Mouse (Mus musculus) hindbrain, embryonic 12.5 days (tissue): ENCODE measurements around the gene BC017158. TPM values are rescaled to one million over a fixed set of nuclear protein-coding genes. Genes with fewer than 3 reads are reported as not detected.

Experiments used
- ATAC-seq: fragments of 200-750 bp; cut with Nextera tagmentation; 2 replicates; pipeline ENCODE4 v1.8.0; 2017; ENCODE audit warnings: moderate TSS enrichment; ENCODE audit not compliant: low FRiP score
- H3K27ac ChIP-seq: fragments of 300-500 bp; sonication (generic); 2 replicates; pipeline ENCODE4 v1.5.1; 2016; ENCODE audit warnings: mild to moderate bottlenecking
- H3K27me3 ChIP-seq: fragments of 300-500 bp; sonication (generic); 2 replicates; pipeline ENCODE4 v1.6.1; 2016; ENCODE audit warnings: mild to moderate bottlenecking
- H3K36me3 ChIP-seq: fragments of 300-500 bp; sonication (generic); 2 replicates; pipeline ENCODE4 v1.6.1; 2016; ENCODE audit warnings: mild to moderate bottlenecking
- H3K4me1 ChIP-seq: fragments of 300-500 bp; sonication (generic); 2 replicates; pipeline ENCODE4 v1.6.1; 2016
- H3K4me2 ChIP-seq: fragments of 300-500 bp; sonication (generic); replicated peaks from 2 replicates; pipeline ENCODE4 v1.6.1; 2016; ENCODE audit warnings: mild to moderate bottlenecking
- H3K4me3 ChIP-seq: fragments of 300-500 bp; sonication (generic); 2 replicates; pipeline ENCODE4 v1.5.1; 2016; ENCODE audit warnings: mild to moderate bottlenecking
- H3K9ac ChIP-seq: fragments of 300-500 bp; sonication (generic); 2 replicates; pipeline ENCODE4 v1.6.1; 2016; ENCODE audit warnings: mild to moderate bottlenecking, moderate library complexity
- H3K9me3 ChIP-seq: fragments of 300-500 bp; sonication (generic); replicated peaks from 2 replicates; pipeline ENCODE4 v1.6.1; 2016; ENCODE audit warnings: mild to moderate bottlenecking
- WGBS: fragments of 180-500 bp; shearing (Covaris S2); methylation state at CpG from one replicate; pipeline ENCODE4 v1.1.7; 2016; 5-methylcytosine and 5-hydroxymethylcytosine counted together
- polyA plus RNA-seq: library from polyadenylated mRNA; unstranded; fragments of >200 nt; fragmentation: Nextera tagmentation; extraction: Ambion mirVana; gene quantifications from 2 replicates; pipeline ENCODE4 v1.2.1, GENCODE M21; 2016

The BC017158 gene
- polyA plus RNA-seq, 1 experiment from 2014 or later = 21.7 TPM

DNA sequence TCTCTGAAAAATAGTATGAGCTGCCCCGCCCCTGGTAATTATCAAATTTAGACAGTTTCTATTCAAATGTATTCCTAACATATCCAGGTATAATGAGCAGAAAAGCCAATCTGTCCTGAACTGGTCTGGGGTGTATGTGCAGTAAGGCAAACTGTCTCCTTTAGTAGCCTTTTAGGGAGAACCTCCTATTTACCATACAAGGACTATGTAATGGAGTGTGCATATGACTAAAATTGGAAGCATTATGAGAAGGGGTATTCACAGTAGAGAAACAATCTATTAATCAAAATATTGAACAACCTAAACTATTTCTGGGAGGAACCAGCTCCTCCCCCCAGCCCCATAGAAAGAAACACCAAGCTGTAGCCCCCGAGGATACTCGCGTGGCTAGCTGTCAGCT, 18.2 kb downstream of the BC017158 start:
- H3K4me3 ChIP-seq = no peak overlapping the region
- peaks cover 5% of the 10 kb centered on the region; the same call in 1 of the 2 replicates for H3K27me3 ChIP-seq
- no peak overlapping the region for H3K4me2 ChIP-seq
- H3K9ac ChIP-seq = no peak overlapping the region
- H3K9me3 ChIP-seq = no peaks in the 10 kb centered on the region
- no peak overlapping the region for H3K27ac ChIP-seq
- peaks cover 13% of the 10 kb centered on the region for H3K4me1 ChIP-seq
- peaks cover 29% of the 10 kb centered on the region for H3K36me3 ChIP-seq
- 90% methylated on average over 4 of the region's 4 CpGs for WGBS
- no peak for ATAC-seq

DNA sequence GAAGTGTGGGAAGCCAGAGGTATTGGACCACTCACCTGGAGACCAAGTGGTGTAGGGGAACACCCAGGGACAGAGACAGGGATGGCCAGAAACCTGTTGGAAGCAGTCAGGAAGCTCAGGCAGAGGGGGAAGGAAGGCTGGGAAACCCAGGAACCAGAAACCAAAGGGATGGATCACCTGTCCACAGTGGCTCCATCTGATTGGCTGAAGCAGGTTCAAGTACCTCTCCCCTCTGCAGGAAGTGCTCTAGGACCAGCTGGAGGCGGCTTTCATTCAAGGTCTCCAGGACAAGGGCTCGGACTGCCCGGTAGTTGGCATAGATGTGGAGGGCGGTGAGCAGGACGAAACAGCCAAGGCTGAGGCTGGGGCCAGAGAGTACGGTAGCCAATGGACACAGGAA, 21.9 kb downstream of the BC017158 start:
- Histone ChIP-seq H3K9me3 (no peaks in the 10 kb centered on the region), H3K27ac (no peak overlapping the region), H3K4me3 (no peak overlapping the region), H3K4me1 (peaks cover 2% of the 10 kb centered on the region; the same call in 1 of the 2 replicates), H3K4me2 (no peak overlapping the region), H3K27me3 (peaks cover 5% of the 10 kb centered on the region; the same call in 1 of the 2 replicates), H3K36me3 (peaks cover 60% of the 10 kb centered on the region), H3K9ac (no peak overlapping the region)
- ATAC-seq = no peak
- WGBS = 86% methylated on average over 6 of the region's 6 CpGs

DNA sequence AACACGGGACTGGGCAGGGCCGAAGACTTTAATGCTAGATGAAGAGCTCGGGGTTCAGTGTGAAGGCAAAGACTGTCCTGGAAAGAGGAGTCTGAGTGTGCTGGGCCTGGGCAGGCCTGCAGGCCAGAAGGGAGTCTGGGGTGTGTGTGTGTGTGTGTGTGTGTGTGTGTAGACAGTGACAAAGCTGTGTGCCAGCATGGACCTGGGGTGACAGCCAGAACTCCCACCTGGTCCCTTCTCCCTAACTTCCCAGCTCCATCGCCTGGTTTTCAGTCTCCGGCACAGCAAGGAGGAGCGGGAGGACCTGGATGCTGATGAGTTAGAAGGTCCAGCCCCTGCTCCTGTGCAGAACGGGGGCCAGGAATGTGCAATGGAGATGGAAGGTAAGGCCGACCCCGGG, 26.5 kb downstream of the BC017158 start:
- Histone ChIP-seq H3K4me3 (no peak overlapping the region), H3K4me1 (no peaks in the 10 kb centered on the region), H3K27ac (no peak overlapping the region), H3K9me3 (no peaks in the 10 kb centered on the region), H3K4me2 (no peak overlapping the region), H3K27me3 (no peaks in the 10 kb centered on the region), H3K36me3 (peaks cover 55% of the 10 kb centered on the region), H3K9ac (no peak overlapping the region)
- WGBS = 97% methylated on average over 9 of the region's 9 CpGs
- ATAC-seq = no peak

DNA sequence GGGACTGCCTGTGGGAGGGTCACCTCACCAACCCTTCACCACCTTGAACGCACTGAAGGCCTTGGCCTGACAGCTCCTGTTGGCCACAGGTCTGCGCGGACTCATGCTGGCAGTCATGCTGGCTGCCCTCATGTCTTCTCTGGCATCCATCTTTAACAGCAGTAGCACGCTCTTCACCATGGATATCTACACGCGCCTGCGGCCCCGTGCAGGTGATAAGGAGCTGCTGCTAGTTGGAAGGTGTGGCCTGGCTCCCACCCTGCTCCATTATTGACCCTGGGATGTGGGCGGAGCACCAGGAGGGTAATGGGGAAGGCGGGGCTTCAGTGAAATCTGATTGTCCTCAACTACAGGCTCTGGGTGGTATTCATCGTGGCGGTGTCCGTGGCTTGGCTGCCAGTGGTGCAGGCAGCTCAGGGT, 27.5 kb downstream of the BC017158 start:
- ATAC-seq = no peak
- no peaks in the 10 kb centered on the region for H3K4me1 ChIP-seq

DNA sequence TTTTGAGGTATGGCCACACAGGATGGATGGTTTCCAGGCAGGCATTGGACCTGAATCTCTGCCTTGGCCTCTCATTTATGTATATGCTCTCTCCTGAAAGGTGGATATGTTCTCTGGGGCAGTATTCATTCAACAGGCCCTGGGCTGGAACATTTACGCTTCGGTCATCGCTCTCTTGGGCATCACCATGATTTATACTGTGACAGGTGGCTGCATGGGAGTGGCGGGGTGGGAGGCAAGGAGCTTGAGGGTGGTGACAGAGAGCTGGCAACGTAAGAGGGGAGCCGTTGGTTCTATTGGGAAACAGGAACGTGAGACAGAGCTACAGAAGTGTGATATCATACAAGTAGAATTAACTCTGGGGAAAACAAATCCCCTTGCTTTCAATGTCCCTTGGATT, 30.2 kb downstream of the BC017158 start:
- ATAC-seq = no peak
- no peaks in the 10 kb centered on the region for H3K27me3 ChIP-seq
- H3K4me3 ChIP-seq = no peak overlapping the region
- no peak overlapping the region for H3K4me2 ChIP-seq
- H3K4me1 ChIP-seq = no peaks in the 10 kb centered on the region
- H3K27ac ChIP-seq = no peak overlapping the region
- H3K9ac ChIP-seq = no peak overlapping the region
- no peaks in the 10 kb centered on the region for H3K9me3 ChIP-seq
- peaks cover 23% of the 10 kb centered on the region for H3K36me3 ChIP-seq
- WGBS = 80% methylated on average over 7 of the region's 7 CpGs

More for the DNA sequence above, 27.5 kb downstream of the BC017158 start:
- 60% methylated on average over 13 of the region's 13 CpGs for WGBS
- Histone ChIP-seq H3K27me3 (no peaks in the 10 kb centered on the region), H3K4me3 (no peak overlapping the region), H3K9me3 (no peaks in the 10 kb centered on the region), H3K9ac (no peak overlapping the region), H3K36me3 (peaks cover 44% of the 10 kb centered on the region), H3K27ac (no peak overlapping the region), H3K4me2 (no peak overlapping the region)

DNA sequence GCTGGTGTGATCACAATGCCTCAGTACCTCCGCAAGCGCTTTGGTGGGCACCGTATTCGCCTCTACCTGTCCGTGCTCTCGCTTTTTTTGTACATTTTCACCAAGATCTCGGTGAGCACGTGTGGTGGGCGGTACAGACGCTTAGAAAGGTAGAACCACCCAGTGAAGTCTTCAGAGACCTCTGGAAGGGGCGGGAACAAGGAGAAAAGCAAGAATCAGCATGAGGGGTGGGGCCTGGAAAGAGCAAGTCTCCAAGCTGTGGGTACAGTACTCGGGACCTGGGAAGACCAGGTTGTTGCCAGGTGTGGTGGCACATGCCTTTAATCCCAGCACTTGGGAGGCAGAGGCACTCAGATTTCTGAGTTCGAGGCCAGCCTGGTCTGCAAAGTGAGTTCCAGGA, 30.6 kb downstream of the BC017158 start:
- 64% methylated on average over 13 of the region's 13 CpGs for WGBS
- no peak for ATAC-seq
- Histone ChIP-seq H3K27me3 (no peaks in the 10 kb centered on the region), H3K27ac (no peak overlapping the region), H3K4me3 (no peak overlapping the region), H3K4me2 (no peak overlapping the region), H3K36me3 (peaks cover 20% of the 10 kb centered on the region), H3K9ac (no peak overlapping the region), H3K9me3 (no peaks in the 10 kb centered on the region), H3K4me1 (no peaks in the 10 kb centered on the region)

DNA sequence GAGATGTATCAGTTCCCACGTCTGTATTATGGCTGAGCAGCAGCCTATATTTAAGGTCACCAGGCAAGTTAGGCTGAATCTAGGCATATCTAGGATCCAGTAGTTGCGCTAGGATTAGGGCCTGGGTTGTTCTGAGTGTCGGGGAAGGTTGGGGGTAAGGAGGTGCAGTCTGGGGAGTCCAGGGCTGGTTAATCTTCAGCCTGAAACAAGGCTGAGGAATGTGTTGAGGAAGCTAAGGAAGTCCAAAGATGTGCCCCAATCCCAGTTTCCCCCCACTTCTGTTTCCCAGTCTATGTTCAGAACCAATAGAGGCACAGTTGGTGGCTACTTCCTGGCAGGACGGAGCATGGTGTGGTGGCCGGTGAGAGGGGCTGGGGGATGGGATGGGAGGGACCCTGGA, 31.9 kb downstream of the BC017158 start:
- H3K4me2 ChIP-seq = no peak overlapping the region
- 0 out of 2 replicates have a peak, but pooled peaks cover 6% of the 10 kb centered on the region for H3K36me3 ChIP-seq
- H3K4me1 ChIP-seq = no peaks in the 10 kb centered on the region
- H3K4me3 ChIP-seq = no peak overlapping the region
- H3K27ac ChIP-seq = no peak overlapping the region
- no peaks in the 10 kb centered on the region for H3K27me3 ChIP-seq
- no peak overlapping the region for H3K9ac ChIP-seq
- WGBS = 79% methylated on average over 5 of the region's 5 CpGs
- H3K9me3 ChIP-seq = no peaks in the 10 kb centered on the region
- no peak for ATAC-seq

DNA sequence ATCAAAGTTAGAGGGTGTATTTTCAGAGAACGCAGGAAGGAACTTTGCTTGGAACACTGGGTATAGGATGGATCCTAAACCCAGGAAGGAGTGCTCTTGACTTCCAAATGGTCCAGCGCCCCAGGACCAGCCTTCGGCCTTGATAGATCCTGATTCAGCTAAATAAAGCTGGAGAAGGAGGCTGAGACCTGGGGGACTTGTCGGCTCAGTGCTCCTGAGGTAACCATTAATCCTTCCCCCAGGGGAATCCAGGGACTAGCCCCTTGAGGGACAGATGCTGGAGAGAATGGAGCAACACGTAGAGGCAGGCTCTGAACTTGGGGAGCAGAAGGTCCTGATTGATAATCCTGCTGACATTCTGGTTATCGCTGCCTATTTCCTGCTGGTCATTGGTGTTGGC, 32.6 kb downstream of the BC017158 start, which contains the start of gene Slc5a2:
Gene Slc5a2 (plus strand): TSS at position 247 of the 400 bp plus-strand sequence.
- no peak within 1 kb of the TSS for H3K4me2 ChIP-seq
- no peaks in the 10 kb centered on the region for H3K9me3 ChIP-seq
- no peak within 1 kb of the TSS for H3K4me3 ChIP-seq
- no peak within 1 kb of the TSS for H3K27ac ChIP-seq
- no peaks in the 10 kb centered on the region for H3K27me3 ChIP-seq
- H3K36me3 ChIP-seq = 0 out of 2 replicates have a peak, but pooled peaks cover 2% of the 10 kb centered on the region
- no peaks in the 10 kb centered on the region for H3K4me1 ChIP-seq
- ATAC-seq = no peak
- 80% methylated on average over 6 of the region's 6 CpGs for WGBS
- no peak within 1 kb of the TSS for H3K9ac ChIP-seq

DNA sequence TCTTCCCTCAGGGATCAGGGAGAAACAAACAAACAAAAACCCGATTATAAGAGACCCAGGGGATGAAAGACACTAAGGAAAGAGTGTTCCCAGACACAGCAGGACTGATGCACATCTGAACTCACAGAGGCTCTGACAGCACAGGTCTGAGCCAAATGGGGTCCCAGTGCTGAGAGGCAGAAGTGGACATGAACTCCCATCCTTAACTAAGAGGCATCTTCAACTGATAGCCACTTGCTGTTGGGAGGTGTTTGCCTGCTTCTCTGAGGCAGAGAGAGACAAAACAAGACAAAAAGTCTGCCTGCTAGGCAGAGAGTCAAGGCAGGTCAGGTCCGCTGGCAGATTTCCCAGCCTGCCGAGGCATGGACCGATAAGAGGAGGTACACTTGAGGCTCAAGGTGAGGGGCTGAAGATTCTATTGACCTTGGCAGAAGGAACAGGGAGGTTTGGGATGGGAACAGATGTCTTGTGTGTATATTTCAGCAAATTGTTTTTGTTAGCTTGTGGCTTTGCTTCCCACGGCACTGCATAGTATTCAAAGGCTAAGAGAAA, 41.1 kb downstream of the BC017158 start:
- Histone ChIP-seq H3K27me3 (peaks cover 9% of the 10 kb centered on the region; the same call in 1 of the 2 replicates), H3K4me1 (peaks cover 11% of the 10 kb centered on the region), H3K27ac (no peak overlapping the region), H3K4me3 (no peak overlapping the region), H3K9ac (no peak overlapping the region), H3K9me3 (no peaks in the 10 kb centered on the region), H3K36me3 (no peaks in the 10 kb centered on the region), H3K4me2 (no peak overlapping the region)
- ATAC-seq = no peak
- 64% methylated on average over 5 of the region's 5 CpGs for WGBS

DNA sequence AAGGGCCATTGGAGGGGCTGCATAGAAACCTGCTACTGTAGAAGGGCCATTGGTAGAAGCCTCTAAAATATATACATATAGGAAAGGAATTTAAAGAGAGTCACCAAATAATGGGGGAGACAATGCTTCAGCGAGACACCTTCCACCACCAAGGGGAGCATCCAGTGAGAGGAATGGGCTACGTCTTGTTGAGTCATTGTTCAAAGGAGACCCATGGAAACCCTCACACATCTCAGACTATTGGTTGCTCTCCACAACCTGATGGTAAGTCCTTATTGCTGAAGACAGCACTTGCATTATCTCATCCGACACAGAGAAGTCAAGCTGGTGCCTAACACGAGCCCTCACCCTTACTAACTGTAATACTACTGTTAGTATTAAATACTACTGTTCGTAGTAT, 42.2 kb downstream of the BC017158 start:
- WGBS = 92% methylated on average over 5 of the region's 5 CpGs
- H3K9me3 ChIP-seq = no peaks in the 10 kb centered on the region
- no peak for ATAC-seq
- H3K27ac ChIP-seq = no peak overlapping the region
- no peak overlapping the region for H3K9ac ChIP-seq
- peaks cover 12% of the 10 kb centered on the region for H3K4me1 ChIP-seq
- H3K36me3 ChIP-seq = no peaks in the 10 kb centered on the region
- no peak overlapping the region for H3K4me3 ChIP-seq
- H3K4me2 ChIP-seq = no peak overlapping the region
- peaks cover 10% of the 10 kb centered on the region; the same call in 1 of the 2 replicates for H3K27me3 ChIP-seq

DNA sequence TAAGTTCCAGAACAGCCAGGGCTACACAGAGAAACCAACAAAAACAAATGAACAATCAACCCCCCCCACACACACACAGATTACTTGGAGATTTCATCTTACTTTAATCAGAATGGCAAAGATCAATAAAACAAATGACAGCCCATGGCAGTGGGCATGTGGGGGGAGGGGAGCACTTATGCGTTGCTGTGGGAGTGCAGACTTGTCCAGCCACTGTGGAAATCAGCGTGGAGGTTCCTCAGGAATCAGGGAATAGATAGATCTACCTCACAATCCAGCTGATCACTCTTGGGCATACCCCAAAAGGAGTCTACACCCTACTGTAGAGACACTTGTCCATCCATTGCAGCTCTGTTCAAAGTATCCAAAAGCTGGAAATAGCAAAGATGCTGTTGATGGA, 43.0 kb downstream of the BC017158 start:
- Histone ChIP-seq H3K4me3 (no peak overlapping the region), H3K27me3 (peaks cover 10% of the 10 kb centered on the region; the same call in 1 of the 2 replicates), H3K9ac (no peak overlapping the region), H3K9me3 (no peaks in the 10 kb centered on the region), H3K4me2 (no peak overlapping the region), H3K27ac (no peak overlapping the region), H3K4me1 (peaks cover 12% of the 10 kb centered on the region), H3K36me3 (0 out of 2 replicates have a peak, but pooled peaks cover 1% of the 10 kb centered on the region)
- no peak for ATAC-seq
- WGBS = 63% methylated on average over 2 of the region's 2 CpGs

DNA sequence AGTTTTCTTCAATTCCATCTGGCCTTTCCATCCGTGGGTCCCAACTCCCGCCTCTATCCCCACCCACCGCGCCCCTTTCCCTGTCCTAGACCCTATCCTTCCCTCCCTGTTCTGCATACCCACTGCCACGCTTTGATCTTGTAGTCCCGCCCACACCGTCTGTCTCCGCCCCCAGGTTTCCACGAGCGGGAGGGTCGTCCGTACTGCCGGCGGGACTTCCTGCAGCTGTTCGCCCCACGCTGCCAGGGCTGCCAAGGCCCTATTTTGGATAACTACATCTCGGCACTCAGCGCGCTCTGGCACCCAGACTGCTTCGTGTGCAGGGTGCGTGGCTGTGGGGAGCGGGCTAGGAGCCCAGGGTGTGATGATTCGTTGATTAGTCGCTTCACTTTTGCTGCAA, 45.4 kb downstream of the BC017158 start:
- Histone ChIP-seq H3K9me3 (no peaks in the 10 kb centered on the region), H3K36me3 (0 out of 2 replicates have a peak, but pooled peaks cover 2% of the 10 kb centered on the region), H3K27me3 (peaks cover 14% of the 10 kb centered on the region; the same call in 1 of the 2 replicates), H3K4me2 (peak overlapping the region; percentile 49), H3K27ac (no peak overlapping the region), H3K4me1 (peaks cover 13% of the 10 kb centered on the region), H3K4me3 (peak overlapping the region; percentile 18), H3K9ac (peak overlapping the region; percentile 48; the same call in 1 of the 2 replicates)
- no peak for ATAC-seq
- 13% methylated on average over 24 of the region's 24 CpGs for WGBS

DNA sequence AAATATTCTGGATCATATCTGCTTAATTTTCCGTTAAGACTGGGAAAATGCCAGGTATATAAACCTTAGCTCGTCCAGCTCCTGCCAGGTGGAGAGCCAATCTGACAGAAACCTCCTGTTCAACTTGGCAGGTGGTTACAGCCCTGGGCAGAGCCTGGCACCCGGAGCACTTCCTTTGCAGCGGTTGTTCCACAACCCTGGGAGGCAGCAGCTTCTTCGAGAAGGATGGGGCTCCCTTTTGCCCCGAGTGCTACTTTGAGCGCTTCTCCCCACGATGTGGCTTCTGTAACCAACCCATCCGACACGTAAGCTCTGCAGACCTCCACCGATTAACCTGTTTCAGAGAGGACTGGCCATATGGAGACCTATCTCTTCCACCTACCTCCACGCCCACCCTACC, 46.0 kb downstream of the BC017158 start:
- Histone ChIP-seq H3K27me3 (peaks cover 14% of the 10 kb centered on the region; the same call in 1 of the 2 replicates), H3K27ac (no peak overlapping the region), H3K4me3 (no peak overlapping the region), H3K9ac (no peak overlapping the region), H3K4me1 (peaks cover 14% of the 10 kb centered on the region), H3K9me3 (no peaks in the 10 kb centered on the region), H3K4me2 (peak overlapping the region; percentile 49), H3K36me3 (0 out of 2 replicates have a peak, but pooled peaks cover 2% of the 10 kb centered on the region)
- ATAC-seq = no peak
- WGBS = 59% methylated on average over 12 of the region's 12 CpGs
